Mouse (Mus musculus) heart, postnatal 0 days (tissue): ENCODE measurements around the gene Chst15.

Experiments
- CTCF ChIP-seq: IDR thresholded peaks from 2 replicates; pipeline ENCODE4 v1.5.1; 2016; ENCODE audit warnings: antibody characterized with exemption, control low read depth, low read depth
- EP300 ChIP-seq: IDR thresholded peaks from 2 replicates; pipeline ENCODE4 v1.6.1; 2016; ENCODE audit warnings: antibody characterized with exemption, low read depth

- TF ChIP-seq EP300 (no peak), CTCF (no peak)
Observed at GRCm38 (mm10) chr7:132193606-132194005, 123.4 kb downstream of the Chst15 start.
